Mouse (Mus musculus) heart, adult 2 months (tissue): ENCODE measurements around the gene Cyp26b1.
"Not testable (repeated sequence)": the region's sequence is repeated elsewhere in the genome, so short reads cannot be mapped to it uniquely, and the experiment has no call there.

ENCODE experiments used
- CTCF ChIP-seq: fragments of 200-600 bp; IDR thresholded peaks from 2 replicates; pipeline ENCODE4 v1.8.1; 2022; ENCODE audit warnings: antibody characterized with exemption, mild to moderate bottlenecking, moderate library complexity
- EP300 ChIP-seq: fragments of 200-500 bp; IDR thresholded peaks from 2 replicates; pipeline ENCODE4 v1.6.1; 2011; ENCODE audit warnings: low read depth, low read length, control low read depth; ENCODE audit not compliant: insufficient read depth
- POLR2A ChIP-seq: fragments of 200-500 bp; IDR thresholded peaks from 2 replicates; pipeline ENCODE4 v1.6.1; 2011; ENCODE audit warnings: mild to moderate bottlenecking, low read depth, low read length, control low read depth; ENCODE audit not compliant: insufficient read depth

DNA sequence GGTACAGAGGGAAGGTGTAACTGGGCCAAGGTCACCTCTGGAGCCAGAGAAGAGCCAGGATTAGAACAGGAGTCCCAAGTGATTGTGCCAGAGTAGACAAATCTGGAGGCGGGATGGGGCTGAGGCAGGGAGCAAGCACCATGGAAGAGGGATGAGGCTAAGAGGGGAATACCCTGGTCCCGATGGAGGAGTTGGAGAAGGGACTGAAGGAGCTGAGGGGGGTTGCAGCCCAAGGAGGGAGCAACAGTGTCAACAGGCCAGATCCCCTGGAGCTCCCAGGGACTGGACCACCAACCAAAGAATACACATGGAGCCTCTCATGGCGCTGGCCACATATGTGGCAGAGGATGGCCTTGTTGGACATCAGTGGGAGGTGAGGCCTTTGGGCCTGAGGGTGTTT, 5.6 kb upstream of the Cyp26b1 start:
- TF ChIP-seq CTCF, POLR2A, EP300: not testable (repeated sequence)
